Mouse (Mus musculus): ENCODE data around the gene Skil. TPM values are rescaled to one million over a fixed set of nuclear protein-coding genes. Genes with fewer than 3 reads are reported as not detected.

Gene Skil
- total and polyA plus RNA-seq, 3 experiments: 7.4 to 8.6 TPM; not detected in 1

GRCm38 (mm10) chr3:31053191-31053590, 41.7 kb upstream of the Skil start:
- H3K4me3 ChIP-seq (ENCODE audit: control insufficient read depth in 1 of 2, insufficient read depth in 1 of 2, low read depth in 2 of 2, low read length in 2 of 2): no peak overlapping the region
- H3K27me3 ChIP-seq (ENCODE audit: control insufficient read depth in 1 of 2, insufficient read depth in 2 of 2, low read length in 2 of 2): no peaks in the 10 kb centered on the region
- no peaks in the 10 kb centered on the region for H3K9me3 ChIP-seq (replicated peaks; ENCODE audit: insufficient read depth, low read length)
- no peak for TF ChIP-seq TBP (IDR thresholded peaks at IDR 0.05; ENCODE audit: low read depth, low read length)
- TF ChIP-seq HCFC1 (IDR thresholded peaks at IDR 0.05; ENCODE audit: low read depth, low read length): no peak
- TF ChIP-seq JUND (IDR thresholded peaks at IDR 0.05; ENCODE audit: low read depth, low read length): no peak
- TF ChIP-seq POLR2AphosphoS5 (IDR thresholded peaks at IDR 0.05; ENCODE audit: borderline replicate concordance, low read depth, low read length): no peak
- no peak for TF ChIP-seq USF1 (IDR thresholded peaks at IDR 0.05; ENCODE audit: low read depth, low read length)
- TF ChIP-seq MEF2A (IDR thresholded peaks at IDR 0.05; ENCODE audit: extremely low read depth, insufficient replicate concordance, low read depth, low read length, poor library complexity, severe bottlenecking): no peak
- TF ChIP-seq POLR2AphosphoS2 (IDR thresholded peaks at IDR 0.05; ENCODE audit: low read length): no peak
- no peak for TF ChIP-seq UBTF (IDR thresholded peaks at IDR 0.05; ENCODE audit: borderline replicate concordance, insufficient read depth, low read depth, low read length)
- TF ChIP-seq CHD1 (IDR thresholded peaks at IDR 0.05; ENCODE audit: low read depth, low read length): no peak
- TF ChIP-seq CHD2 (IDR thresholded peaks at IDR 0.05; ENCODE audit: low read length): no peak
- no peak for TF ChIP-seq ETS1 (IDR thresholded peaks at IDR 0.05; ENCODE audit: low read depth, low read length)
- TF ChIP-seq CTCF (IDR thresholded peaks at IDR 0.05 in 2 of 3, conservative IDR thresholded peaks at IDR 0.05 in 1 of 3; ENCODE audit: control insufficient read depth in 1 of 3, insufficient read depth in 1 of 3, low read depth in 2 of 3, low read length in 3 of 3, poor library complexity in 1 of 3, severe bottlenecking in 1 of 3): no peak
- TF ChIP-seq RAD21 (IDR thresholded peaks at IDR 0.05; ENCODE audit: low read depth, low read length): no peak
- no peak for TF ChIP-seq ZC3H11A (IDR thresholded peaks at IDR 0.05; ENCODE audit: low read depth, low read length)
- no peak for TF ChIP-seq GATA1 (IDR thresholded peaks at IDR 0.05; ENCODE audit: low read depth, low read length)
- TF ChIP-seq MAX (IDR thresholded peaks at IDR 0.05; ENCODE audit: low read length): no peak
- TF ChIP-seq MYB (IDR thresholded peaks at IDR 0.05; ENCODE audit: low read depth, low read length): no peak
- peaks cover 0 to 3% of the 10 kb centered on the region in 2 experiments; a peak in 2 of 4 replicates for H3K36me3 ChIP-seq (ENCODE audit: control insufficient read depth in 1 of 2, insufficient read depth in 2 of 2, low read length in 2 of 2)
- no peaks in the 10 kb centered on the region; the same call in 1 of the 2 replicates for H3K79me2 ChIP-seq (ENCODE audit: control insufficient read depth, insufficient read depth, low read length, poor library complexity)
- H3K27ac ChIP-seq (ENCODE audit: control insufficient read depth, low read depth, low read length): no peak overlapping the region
- no peak overlapping the region for H3K9ac ChIP-seq (ENCODE audit: control insufficient read depth, low read depth, low read length, poor library complexity, severe bottlenecking)
- peaks cover 0 to 6% of the 10 kb centered on the region in 2 experiments; a peak in 1 of 4 replicates for H3K4me1 ChIP-seq (ENCODE audit: control insufficient read depth in 1 of 2, insufficient read depth in 2 of 2, low read length in 2 of 2)
- DNase-seq (ENCODE audit: low read depth, low spot score): no peak

- DNase-seq (ENCODE audit: low read depth, low spot score): no peak
- Histone ChIP-seq H3K27me3 (ENCODE audit: control insufficient read depth in 1 of 2, insufficient read depth in 2 of 2, low read length in 2 of 2) (no peaks in the 10 kb centered on the region), H3K9me3 (replicated peaks; ENCODE audit: insufficient read depth, low read length) (no peaks in the 10 kb centered on the region), H3K36me3 (ENCODE audit: control insufficient read depth in 1 of 2, insufficient read depth in 2 of 2, low read length in 2 of 2) (peaks cover 0 to 3% of the 10 kb centered on the region in 2 experiments; a peak in 2 of 4 replicates), H3K4me3 (ENCODE audit: control insufficient read depth in 1 of 2, insufficient read depth in 1 of 2, low read depth in 2 of 2, low read length in 2 of 2) (no peak overlapping the region), H3K27ac (ENCODE audit: control insufficient read depth, low read depth, low read length) (no peak overlapping the region), H3K9ac (ENCODE audit: control insufficient read depth, low read depth, low read length, poor library complexity, severe bottlenecking) (no peak overlapping the region), H3K4me1 (ENCODE audit: control insufficient read depth in 1 of 2, insufficient read depth in 2 of 2, low read length in 2 of 2) (peaks cover 0 to 6% of the 10 kb centered on the region in 2 experiments; a peak in 1 of 4 replicates), H3K79me2 (ENCODE audit: control insufficient read depth, insufficient read depth, low read length, poor library complexity) (no peaks in the 10 kb centered on the region; the same call in 1 of the 2 replicates)
- no peak for TF ChIP-seq MAFK (IDR thresholded peaks at IDR 0.05; ENCODE audit: borderline replicate concordance, low read depth, low read length)
- TF ChIP-seq POLR2AphosphoS2 (IDR thresholded peaks at IDR 0.05; ENCODE audit: low read length): no peak
- no peak for TF ChIP-seq ELF1 (IDR thresholded peaks at IDR 0.05; ENCODE audit: low read depth, low read length)
- TF ChIP-seq HCFC1 (IDR thresholded peaks at IDR 0.05; ENCODE audit: low read depth, low read length): no peak
- TF ChIP-seq GABPA (IDR thresholded peaks at IDR 0.05; ENCODE audit: low read depth, low read length): no peak
- 0 out of 2 replicates have a peak, but pooled peaks have one; percentile 4 for TF ChIP-seq ZNF384 (IDR thresholded peaks at IDR 0.05; ENCODE audit: low read depth, low read length)
- no peak for TF ChIP-seq SIN3A (IDR thresholded peaks at IDR 0.05; ENCODE audit: low read length)
- TF ChIP-seq JUND (IDR thresholded peaks at IDR 0.05; ENCODE audit: low read depth, low read length): no peak
- no peak for TF ChIP-seq TAL1 (IDR thresholded peaks at IDR 0.05; ENCODE audit: low read length)
Observed at GRCm38 (mm10) chr3:31054888-31055287, 40.0 kb upstream of the Skil start.
